Mouse (Mus musculus) heart, adult 2 months (tissue): ENCODE results near the gene Trim31.

ENCODE experiments used
- CTCF ChIP-seq: fragments of 200-600 bp; IDR thresholded peaks from 2 replicates; pipeline ENCODE4 v1.8.1; 2022; ENCODE audit warnings: antibody characterized with exemption, mild to moderate bottlenecking, moderate library complexity
- POLR2A ChIP-seq: fragments of 200-500 bp; IDR thresholded peaks from 2 replicates; pipeline ENCODE4 v1.6.1; 2011; ENCODE audit warnings: mild to moderate bottlenecking, low read depth, low read length, control low read depth; ENCODE audit not compliant: insufficient read depth

DNA sequence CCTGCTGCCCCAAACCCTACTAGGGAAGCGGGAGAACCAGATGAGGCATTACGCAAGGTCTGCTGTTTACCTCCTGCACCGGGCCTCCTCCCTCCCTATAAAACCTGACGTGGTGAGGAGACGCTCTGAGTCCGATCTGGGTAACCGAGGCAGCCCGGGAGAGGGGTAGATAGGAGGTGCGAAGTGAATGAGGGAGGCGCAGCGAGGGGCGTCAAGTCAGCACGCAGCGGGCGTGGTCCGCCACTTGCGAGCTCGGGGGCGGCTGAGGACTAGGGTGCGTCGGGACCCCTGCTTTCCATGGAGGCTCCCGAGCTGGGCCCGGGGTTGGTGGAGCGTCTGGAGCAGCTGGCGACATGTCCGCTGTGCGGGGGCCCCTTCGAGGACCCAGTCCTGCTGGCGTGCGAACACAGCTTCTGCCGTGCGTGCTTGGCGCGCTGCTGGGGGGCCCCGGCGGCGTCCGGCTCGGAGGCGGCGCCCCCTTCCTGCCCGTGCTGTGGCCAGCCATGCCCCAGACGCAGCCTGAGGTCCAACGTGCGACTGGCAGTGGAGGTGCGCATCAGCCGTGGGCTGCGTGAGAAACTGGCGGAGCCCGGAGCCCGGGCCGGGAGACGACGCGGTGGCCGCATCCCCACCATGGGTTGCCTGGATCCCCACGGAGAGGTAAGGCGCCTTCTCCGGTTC is 45.0 kb downstream of the Trim31 start, which contains the start of gene Rnf39:
- TF ChIP-seq CTCF (no peak), POLR2A (no peak)
